Mouse (Mus musculus): ENCODE measurements around the gene Aldh3b2.

The Aldh3b2 gene

DNA sequence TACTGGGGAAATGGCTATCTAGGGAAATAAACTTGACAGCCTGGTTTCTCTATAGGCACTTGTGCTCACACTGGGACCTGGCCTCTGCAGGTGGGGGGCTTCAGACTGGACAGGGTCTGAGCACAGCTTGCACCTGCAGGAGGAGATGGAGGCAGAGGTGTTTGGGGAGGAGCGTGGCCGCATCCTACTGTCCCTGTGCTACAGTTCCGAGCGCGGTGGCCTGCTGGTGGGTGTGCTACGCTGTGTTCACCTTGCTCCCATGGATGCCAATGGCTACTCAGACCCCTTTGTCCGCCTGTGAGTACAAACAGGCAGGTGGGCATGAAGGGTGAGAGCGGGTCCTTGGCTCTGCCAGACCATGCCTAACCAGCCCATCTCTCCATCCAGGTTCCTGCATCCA, 33.8 kb downstream of the Aldh3b2 start:
- intact Hi-C loops (cut with DNase I): no loop called here

- intact Hi-C loops (cut with DNase I): no loop called here
Measured at GRCm38 (mm10) chr19:4011086-4011485, 39.0 kb downstream of the Aldh3b2 start.

- intact Hi-C loops (cut with DNase I): loop anchor here (2.0 kb wide), 1 partner anchor 66 kb away; no protein-coding TSS in a partner anchor
Measured at GRCm38 (mm10) chr19:4012432-4013022, 40.4 kb downstream of the Aldh3b2 start, which contains the start of gene Ndufv1. Ndufv1 (minus strand) TSS chr19:4012806.

DNA sequence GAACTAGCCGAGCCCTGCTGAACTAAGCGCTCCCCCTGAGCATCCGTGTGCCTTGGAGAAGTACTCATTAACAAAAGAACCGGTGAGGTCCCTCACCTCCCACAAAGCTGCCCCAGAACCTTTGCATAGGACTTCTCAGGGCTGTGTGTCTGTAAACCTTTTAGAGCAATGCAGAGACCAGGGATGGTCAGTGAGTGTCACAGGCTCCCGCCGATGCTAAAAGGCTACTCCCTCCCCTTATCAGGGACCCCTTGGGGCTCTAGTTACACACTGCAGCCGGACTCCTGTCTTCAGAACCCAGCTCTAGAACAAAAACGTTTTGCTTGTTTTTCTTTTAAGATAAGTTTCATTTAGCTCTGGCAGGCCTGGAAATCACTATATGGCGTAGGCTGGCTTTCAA, 40.9 kb downstream of the Aldh3b2 start:
- intact Hi-C loops (cut with DNase I): loop anchor here (2.0 kb wide), 1 partner anchor 66 kb away; no protein-coding TSS in a partner anchor

GRCm38 (mm10) chr19:4014802-4015201, 42.7 kb downstream of the Aldh3b2 start:
- intact Hi-C loops (cut with DNase I): no loop called here

GRCm38 (mm10) chr19:4015635-4016034, 43.5 kb downstream of the Aldh3b2 start:
- intact Hi-C loops (cut with DNase I): no loop called here

GRCm38 (mm10) chr19:4017921-4018587, 45.9 kb downstream of the Aldh3b2 start:
- intact Hi-C loops (cut with DNase I): no loop called here

DNA sequence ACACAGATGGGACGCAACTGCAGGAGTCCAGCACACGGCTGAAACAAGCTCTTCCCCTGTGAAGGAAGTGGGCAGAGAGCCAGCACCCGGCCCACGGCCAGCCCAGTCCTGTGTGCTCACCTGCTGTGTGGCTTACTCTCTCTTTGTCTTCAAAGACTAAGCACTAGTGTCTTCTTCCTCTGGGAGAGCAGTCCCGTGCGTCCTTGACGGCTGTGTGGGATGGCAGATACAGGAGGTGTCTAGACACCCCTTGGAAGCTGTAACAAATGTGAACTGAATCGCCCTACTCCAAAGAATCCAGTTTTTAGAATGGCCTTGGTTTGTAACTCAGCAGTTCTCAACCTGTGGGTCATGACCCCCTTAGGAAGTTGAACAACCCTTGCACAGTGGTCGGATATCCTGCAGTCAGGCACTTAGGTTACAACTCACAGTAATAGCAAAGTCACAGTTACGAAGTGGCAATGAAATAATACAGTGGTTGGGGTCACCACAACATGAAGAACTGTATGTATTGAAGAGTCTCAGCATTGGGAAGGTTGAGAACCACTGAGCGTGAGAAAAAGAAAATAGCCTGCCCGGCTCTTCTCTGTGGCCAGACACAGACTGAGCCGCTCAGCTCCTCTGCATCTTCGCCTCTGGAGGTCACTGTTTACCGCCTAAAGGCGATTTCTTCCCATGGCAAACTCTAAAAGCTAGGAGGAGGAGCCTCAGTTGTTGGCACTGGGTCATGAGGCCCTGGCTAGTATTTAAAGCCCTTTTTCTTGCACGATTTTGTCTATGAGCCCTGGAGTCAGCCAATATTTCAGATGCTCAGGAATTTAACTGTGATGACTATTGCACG, 46.8 kb downstream of the Aldh3b2 start:
- intact Hi-C loops (cut with DNase I): loop anchor here (1.0 kb wide), 1 partner anchor 28 kb away; no protein-coding TSS in a partner anchor

DNA sequence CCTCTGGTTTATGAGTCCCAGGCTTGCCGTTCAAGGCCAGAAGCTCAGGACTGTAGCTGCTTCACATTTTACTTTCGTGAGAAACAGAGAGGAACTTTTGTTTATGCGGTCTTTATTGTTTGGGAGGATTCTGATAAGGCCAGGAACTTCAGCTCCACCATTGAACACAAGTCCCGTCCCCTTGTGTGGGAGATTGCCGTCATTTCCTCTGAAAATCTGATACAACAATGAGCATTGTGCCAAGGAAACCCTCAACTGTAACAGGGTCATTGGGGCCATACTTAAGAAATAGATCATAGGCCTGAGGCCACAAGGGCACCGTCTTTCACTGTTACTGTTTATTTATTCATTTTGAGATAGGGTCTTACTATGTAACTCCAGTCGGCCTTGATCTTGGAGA, 51.1 kb downstream of the Aldh3b2 start:
- intact Hi-C loops (cut with DNase I): no loop called here

DNA sequence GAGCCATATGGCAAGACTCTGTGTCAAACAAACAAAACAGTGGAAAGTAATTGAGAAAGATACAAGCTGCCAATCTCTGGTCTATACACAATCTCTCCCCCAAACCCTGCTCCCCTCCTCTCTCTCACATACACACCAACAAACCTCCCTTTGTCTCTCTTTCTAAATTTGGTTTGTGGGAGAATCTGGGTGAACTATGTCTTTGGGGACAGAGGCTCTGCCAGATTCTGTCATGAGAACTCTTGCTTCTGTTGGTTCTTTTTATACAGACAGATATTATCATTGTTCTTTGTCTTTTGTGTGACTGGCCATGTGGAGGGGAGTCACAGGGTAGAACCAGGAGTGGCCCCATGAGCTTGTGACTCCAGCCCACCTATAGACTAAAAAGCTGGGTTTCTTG, 55.4 kb downstream of the Aldh3b2 start:
- intact Hi-C loops (cut with DNase I): no loop called here
